Mouse (Mus musculus) limb, embryonic 10.5 days (tissue): ENCODE data around the gene Teddm1a. TPM values are rescaled to one million over a fixed set of nuclear protein-coding genes. Genes with fewer than 3 reads are reported as not detected.

Source experiments
- DNase-seq: peaks from one replicate; pipeline ENCODE4 v3.0.0-alpha.2; 2017; ENCODE audit warnings: low spot score
- H3K27ac ChIP-seq: fragments of 300-500 bp; sonication (generic); 2 replicates; pipeline ENCODE4 v1.5.1; 2016; ENCODE audit warnings: mild to moderate bottlenecking
- H3K27me3 ChIP-seq: fragments of 300-500 bp; sonication (generic); 2 replicates; pipeline ENCODE4 v1.6.1; 2016; ENCODE audit warnings: low read depth, mild to moderate bottlenecking; ENCODE audit not compliant: poor library complexity, severe bottlenecking
- H3K36me3 ChIP-seq: fragments of 300-500 bp; sonication (generic); 2 replicates; pipeline ENCODE4 v1.6.1; 2016; ENCODE audit warnings: mild to moderate bottlenecking, moderate library complexity
- H3K4me1 ChIP-seq: fragments of 300-500 bp; sonication (generic); 2 replicates; pipeline ENCODE4 v1.6.1; 2016
- H3K4me3 ChIP-seq: fragments of 300-500 bp; sonication (generic); 2 replicates; pipeline ENCODE4 v1.5.1; 2016; ENCODE audit warnings: mild to moderate bottlenecking, moderate library complexity
- H3K9me3 ChIP-seq: fragments of 300-500 bp; sonication (generic); replicated peaks from 2 replicates; pipeline ENCODE4 v1.6.1; 2016; ENCODE audit warnings: mild to moderate bottlenecking
- WGBS: fragments of 180-500 bp; shearing (Covaris S2); methylation state at CpG from one replicate; pipeline ENCODE4 v1.1.7; 2016; 5-methylcytosine and 5-hydroxymethylcytosine counted together
- polyA plus RNA-seq: library from polyadenylated mRNA; unstranded; fragments of >200 nt; fragmentation: Nextera tagmentation; extraction: Ambion mirVana; gene quantifications from 2 replicates; pipeline ENCODE4 v1.2.1, GENCODE M21; 2016

Gene Teddm1a
- polyA plus RNA-seq, 1 experiment from 2014 or later = not detected

DNA sequence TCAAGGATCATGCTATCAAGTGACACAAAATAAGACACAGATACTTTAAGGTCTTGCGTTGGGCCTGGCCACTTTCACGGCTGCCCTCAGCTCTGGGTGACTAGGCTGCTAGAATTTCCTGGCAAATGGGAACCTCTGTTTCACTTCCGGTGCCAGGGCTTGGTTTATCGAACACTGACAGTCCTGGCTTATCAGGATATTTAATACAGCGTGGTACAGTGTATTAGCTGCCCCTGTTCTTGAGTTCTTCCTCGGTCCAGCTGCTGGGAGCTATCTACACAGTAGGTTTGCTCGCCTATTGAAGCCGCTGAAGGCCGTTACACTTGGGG lies 18.4 kb downstream of the Teddm1a start:
- H3K9me3 ChIP-seq = no peaks in the 10 kb centered on the region
- H3K27ac ChIP-seq = no peak overlapping the region
- H3K4me1 ChIP-seq = no peaks in the 10 kb centered on the region
- H3K27me3 ChIP-seq = no peaks in the 10 kb centered on the region
- peaks cover 70% of the 10 kb centered on the region for H3K36me3 ChIP-seq
- no peak overlapping the region for H3K4me3 ChIP-seq
- 91% methylated on average over 9 of the region's 9 CpGs for WGBS
- DNase-seq = no peak

DNA sequence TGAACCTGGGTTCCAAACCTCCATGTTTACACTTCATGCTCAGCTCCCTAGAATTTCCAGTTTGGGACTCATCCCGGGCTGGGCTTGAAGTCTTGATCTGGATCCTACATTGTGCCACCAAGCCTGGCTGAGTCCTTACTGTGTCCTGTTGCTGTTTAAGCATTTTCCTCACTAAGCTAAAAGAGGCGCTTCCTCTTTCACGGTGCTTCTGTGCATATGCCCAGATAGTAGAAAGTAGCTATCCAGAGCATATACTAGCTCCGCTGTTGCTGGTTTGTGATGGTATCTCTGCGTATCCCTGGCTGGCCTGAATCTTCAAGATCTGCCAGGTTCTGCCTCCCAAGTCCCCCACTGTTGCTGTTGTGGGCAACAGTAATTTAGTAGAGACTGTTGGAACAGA lies 18.9 kb downstream of the Teddm1a start:
- Histone ChIP-seq H3K9me3 (no peaks in the 10 kb centered on the region), H3K4me1 (no peaks in the 10 kb centered on the region), H3K27me3 (no peaks in the 10 kb centered on the region), H3K36me3 (peaks cover 65% of the 10 kb centered on the region), H3K27ac (no peak overlapping the region), H3K4me3 (no peak overlapping the region)
- 95% methylated on average over 5 of the region's 5 CpGs for WGBS
- no peak for DNase-seq

DNA sequence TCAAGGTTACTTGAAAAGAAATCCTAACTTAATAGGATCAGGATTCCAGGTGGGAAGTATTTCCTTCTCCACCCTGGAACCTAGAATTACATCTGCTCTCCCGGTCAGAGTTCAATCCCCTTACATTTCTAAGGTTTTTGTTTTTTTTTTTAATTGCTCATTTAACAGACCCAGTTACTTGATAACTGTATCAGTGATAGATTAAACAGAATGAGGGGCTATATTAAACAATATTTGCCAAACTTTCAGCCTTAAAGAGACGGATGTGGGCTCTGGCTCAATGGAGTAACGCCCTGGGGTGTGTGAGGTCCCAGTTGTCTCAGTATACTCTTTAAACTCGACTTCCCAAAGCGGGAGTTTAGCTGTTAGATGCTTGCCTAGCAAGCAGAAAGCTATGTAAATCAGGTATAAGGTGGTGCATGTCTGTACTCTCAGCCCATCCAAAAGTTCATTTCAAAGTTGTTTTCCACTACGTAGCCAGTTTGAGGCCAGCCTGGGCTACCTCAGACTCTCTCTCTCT lies 19.8 kb downstream of the Teddm1a start:
- DNase-seq = no peak
- 93% methylated on average over 6 of the region's 6 CpGs for WGBS
- H3K27me3 ChIP-seq = no peaks in the 10 kb centered on the region
- H3K4me1 ChIP-seq = peaks cover 5% of the 10 kb centered on the region
- H3K27ac ChIP-seq = no peak overlapping the region
- H3K9me3 ChIP-seq = no peaks in the 10 kb centered on the region
- H3K4me3 ChIP-seq = no peak overlapping the region
- H3K36me3 ChIP-seq = peaks cover 55% of the 10 kb centered on the region

DNA sequence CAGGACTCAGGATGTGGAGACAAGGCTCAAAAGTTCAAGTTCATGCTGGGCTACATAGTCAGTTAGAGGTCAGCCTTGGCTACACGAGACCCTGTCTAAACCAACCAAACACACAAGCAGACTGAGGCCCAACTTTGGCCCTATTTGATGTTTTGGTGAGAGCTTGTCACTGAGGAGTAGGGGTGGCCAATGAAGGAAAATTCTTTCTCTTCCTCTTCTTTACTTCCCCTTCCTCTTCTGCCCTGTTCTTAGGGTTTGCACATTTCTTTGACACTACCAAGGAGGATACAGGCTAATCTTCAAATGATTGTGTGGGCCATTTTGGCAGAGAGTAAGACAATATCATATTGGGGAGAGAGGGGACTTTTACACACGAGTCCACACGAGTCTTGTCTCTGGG lies 22.3 kb downstream of the Teddm1a start:
- Histone ChIP-seq H3K36me3 (peaks cover 30% of the 10 kb centered on the region), H3K27ac (no peak overlapping the region), H3K27me3 (no peaks in the 10 kb centered on the region), H3K4me3 (no peak overlapping the region), H3K9me3 (no peaks in the 10 kb centered on the region), H3K4me1 (peaks cover 5% of the 10 kb centered on the region)
- WGBS = 94% methylated on average over 3 of the region's 3 CpGs
- DNase-seq = no peak

DNA sequence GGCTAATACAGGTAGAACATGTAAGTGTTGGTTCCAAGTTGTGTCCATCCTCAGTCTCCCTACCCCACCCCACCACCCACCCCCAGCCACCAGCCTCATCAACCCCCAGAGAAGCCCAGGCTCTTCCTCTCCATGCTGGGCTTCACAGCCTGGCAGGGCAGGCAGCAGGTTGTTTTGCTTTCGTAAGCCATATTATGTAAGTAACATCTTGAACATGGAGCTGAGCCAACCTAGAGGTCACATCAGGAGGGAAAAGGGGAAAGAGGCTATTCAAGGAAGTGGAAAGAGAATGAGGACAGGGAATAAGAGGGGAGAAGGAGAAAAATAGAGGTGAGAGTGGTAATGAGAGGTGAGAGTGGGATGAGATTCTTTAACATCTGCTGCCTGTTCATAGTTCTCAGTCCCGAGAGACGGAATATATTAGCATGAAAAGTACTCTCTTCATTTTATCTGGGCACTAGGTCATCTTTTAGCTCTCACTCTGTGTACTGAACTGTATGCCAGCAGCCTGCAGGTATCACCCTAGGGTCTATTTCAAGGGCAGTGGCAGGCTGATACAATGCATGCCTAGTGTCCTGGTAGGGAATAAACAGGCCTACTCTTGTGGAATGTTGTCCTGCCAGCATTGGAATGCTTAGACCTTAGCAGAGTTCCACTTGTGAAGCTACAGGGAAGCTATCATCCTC lies 27.1 kb downstream of the Teddm1a start:
- H3K27ac ChIP-seq = no peak overlapping the region
- no peak overlapping the region for H3K4me3 ChIP-seq
- H3K36me3 ChIP-seq = no peaks in the 10 kb centered on the region
- H3K9me3 ChIP-seq = no peaks in the 10 kb centered on the region
- 91% methylated on average over 3 of the region's 3 CpGs for WGBS
- peaks cover 10% of the 10 kb centered on the region for H3K4me1 ChIP-seq
- H3K27me3 ChIP-seq = no peaks in the 10 kb centered on the region
- DNase-seq = no peak

DNA sequence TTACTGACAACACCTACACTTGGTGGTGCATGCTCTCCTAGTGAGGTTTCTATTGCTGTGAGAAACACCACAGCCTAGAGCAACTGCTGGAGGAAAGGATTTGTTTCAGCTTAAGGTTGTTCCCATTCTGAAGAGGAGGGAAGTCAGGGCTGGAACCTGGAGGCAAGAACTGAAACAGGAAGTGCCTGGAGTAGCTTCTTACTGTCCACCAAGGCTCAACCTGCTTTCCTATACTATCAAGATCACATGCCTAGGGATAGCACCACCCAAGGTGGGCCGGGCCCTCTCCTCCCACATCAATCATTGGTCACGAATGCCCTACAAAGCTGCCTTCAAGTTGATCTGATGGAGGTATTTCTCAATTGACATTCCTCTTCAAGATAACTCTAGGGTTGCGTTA lies 30.1 kb downstream of the Teddm1a start:
- no peaks in the 10 kb centered on the region for H3K36me3 ChIP-seq
- H3K4me3 ChIP-seq = no peak overlapping the region
- 94% methylated on average over 3 of the region's 3 CpGs for WGBS
- no peak for DNase-seq
- H3K27ac ChIP-seq = no peak overlapping the region
- no peaks in the 10 kb centered on the region for H3K27me3 ChIP-seq
- peaks cover 5% of the 10 kb centered on the region for H3K4me1 ChIP-seq
- H3K9me3 ChIP-seq = no peaks in the 10 kb centered on the region

DNA sequence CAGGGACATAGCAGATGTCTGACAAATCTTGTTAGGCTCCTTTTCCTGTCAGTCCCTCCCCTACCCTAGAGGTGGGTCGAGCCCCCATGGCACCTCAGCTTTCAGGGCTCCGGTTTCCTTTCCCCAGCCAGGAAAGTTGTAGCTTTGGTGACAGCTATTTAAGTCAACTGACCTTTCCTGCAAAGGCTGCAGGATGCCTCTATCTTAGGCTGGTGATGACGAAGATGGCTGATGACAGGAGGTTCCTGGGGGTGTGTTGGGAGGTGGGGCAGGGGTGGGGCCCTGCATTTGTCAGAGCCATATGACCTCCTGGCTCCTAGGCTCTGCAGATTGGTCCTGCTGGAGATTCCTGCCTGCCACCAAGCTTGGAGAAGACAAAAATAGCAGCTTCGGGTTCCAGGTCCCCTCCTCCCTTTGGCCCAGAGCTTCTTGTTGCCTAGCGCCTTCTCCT lies 31.1 kb downstream of the Teddm1a start:
- Histone ChIP-seq H3K4me1 (peaks cover 5% of the 10 kb centered on the region), H3K27me3 (no peaks in the 10 kb centered on the region), H3K9me3 (no peaks in the 10 kb centered on the region), H3K4me3 (no peak overlapping the region), H3K27ac (no peak overlapping the region), H3K36me3 (no peaks in the 10 kb centered on the region)
- DNase-seq = no peak
- 33% methylated on average over 5 of the region's 5 CpGs for WGBS

DNA sequence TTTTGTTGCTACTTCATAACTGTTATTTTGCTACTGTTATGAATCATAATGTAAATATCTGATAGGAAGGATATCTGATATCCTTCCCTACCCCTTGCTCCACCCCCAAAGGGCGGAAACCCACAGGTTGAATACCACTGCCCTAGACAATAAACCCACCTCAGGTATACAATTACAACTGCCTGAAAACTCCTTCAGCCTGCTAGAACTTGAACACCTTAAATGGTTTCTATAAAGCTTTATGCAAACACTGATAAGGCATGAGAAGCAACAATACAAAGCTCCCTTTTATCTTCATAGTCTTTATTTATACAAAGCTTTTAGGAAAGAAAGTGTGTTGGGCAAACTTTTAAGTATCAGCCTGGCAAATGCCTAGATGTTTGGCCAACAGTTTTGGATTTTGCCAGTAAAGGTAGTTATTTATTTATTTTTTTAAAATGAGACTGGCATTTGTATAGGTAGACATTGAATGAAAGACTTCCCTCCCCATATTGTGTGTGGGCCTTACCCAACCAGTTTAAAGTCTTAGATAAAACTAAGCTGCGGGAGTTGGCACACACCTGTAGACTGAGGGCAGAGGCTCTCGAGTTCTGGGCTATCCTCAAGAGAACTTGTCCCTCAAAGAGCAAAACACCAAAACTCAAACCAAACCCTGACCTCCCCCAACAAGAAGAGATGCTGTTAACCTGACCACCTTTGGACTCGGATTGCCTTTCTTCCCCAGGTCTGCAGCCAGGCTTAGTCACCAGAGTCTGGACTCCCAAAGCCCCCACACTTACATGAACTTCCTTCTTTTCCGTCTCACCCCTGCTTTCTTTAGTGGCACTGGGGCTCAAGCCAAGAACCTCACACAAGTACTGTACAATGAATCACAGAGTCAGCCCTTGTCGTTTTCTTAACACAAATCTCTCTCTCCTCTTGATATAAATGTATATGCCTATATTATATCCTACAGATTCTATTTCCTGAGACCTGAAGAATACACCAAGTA lies 33.1 kb downstream of the Teddm1a start:
- no peaks in the 10 kb centered on the region for H3K27me3 ChIP-seq
- no peaks in the 10 kb centered on the region for H3K9me3 ChIP-seq
- no peaks in the 10 kb centered on the region for H3K36me3 ChIP-seq
- H3K27ac ChIP-seq = no peak overlapping the region
- no peak for DNase-seq
- WGBS = 86% methylated on average over 6 of the region's 6 CpGs
- peaks cover 5% of the 10 kb centered on the region for H3K4me1 ChIP-seq
- H3K4me3 ChIP-seq = no peak overlapping the region

DNA sequence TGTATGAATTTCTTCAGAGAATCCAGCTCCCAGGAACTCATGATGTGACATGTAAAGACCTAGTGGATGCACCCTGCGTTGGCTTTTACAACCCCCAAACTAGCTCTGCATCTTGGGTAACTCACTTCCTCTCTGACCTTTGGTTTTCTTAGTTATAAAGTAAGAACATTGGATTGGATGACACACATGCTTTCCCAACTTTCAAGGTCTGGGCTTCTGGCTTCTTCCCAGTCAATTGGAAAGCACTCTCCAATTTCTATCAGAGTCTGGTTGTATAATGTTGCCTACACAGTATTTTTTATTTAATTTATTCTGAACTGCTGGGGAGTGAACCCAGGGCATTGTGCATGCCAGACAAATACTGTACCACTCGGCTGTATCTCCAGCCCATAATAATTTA lies 38.9 kb downstream of the Teddm1a start:
- Histone ChIP-seq H3K9me3 (no peaks in the 10 kb centered on the region), H3K27ac (no peak overlapping the region), H3K36me3 (no peaks in the 10 kb centered on the region), H3K27me3 (no peaks in the 10 kb centered on the region), H3K4me3 (no peak overlapping the region), H3K4me1 (no peaks in the 10 kb centered on the region)
- 89% methylated on average over 2 of the region's 2 CpGs for WGBS
- DNase-seq = no peak

DNA sequence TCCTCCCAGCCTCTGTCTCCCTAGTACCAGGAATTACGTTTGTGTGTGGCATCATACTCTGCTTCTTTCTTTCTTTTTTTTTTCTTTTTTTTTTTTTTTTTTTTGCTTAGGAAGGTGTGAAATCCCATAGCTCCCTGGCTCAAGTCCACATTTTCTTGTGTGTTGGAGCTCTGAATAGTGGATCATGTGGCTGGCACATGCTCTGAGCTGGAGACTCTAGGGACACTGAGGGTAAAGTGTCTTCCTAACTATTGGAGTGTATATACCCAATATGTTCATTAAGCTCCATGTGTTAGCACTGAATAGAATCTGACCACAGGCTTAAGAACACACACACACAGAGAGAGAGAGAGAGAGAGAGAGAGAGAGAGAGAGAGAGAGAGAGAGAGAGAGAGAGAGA lies 42.2 kb downstream of the Teddm1a start:
- Histone ChIP-seq H3K4me1 (no peaks in the 10 kb centered on the region), H3K27ac (no peak overlapping the region), H3K9me3 (no peaks in the 10 kb centered on the region), H3K27me3 (no peaks in the 10 kb centered on the region), H3K4me3 (no peak overlapping the region), H3K36me3 (no peaks in the 10 kb centered on the region)
- WGBS = 70% methylated on average over 1 of the region's 1 CpGs
- no peak for DNase-seq

DNA sequence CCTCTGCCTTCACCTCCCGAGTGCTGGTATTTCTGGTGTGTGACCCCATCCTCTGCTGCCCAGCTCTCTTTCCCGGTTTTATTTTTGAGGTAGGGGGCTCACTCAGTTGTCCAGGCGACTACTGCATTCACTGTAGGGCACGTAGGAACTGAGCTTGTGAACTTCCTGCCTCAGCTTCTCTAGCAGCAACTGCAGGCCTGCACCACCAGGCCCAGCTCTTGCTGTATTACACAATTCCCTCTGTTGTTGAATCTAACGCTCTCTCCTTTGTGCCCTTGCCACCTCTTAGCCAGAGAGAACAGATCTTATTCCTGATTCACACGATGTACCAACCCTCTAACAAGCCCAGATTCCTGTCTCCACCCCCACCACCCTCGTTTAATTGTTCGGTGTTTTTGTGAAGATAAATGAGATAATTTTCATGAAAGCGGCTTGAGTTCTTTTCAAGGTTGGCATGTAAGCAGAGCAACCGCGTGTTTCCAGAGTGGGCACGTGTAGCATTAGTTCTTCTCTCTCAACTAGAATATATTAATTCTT lies 44.4 kb downstream of the Teddm1a start:
- Histone ChIP-seq H3K27me3 (no peaks in the 10 kb centered on the region), H3K27ac (peak overlapping the region; percentile 14; the same call in 1 of the 2 replicates), H3K36me3 (no peaks in the 10 kb centered on the region), H3K4me3 (no peak overlapping the region), H3K4me1 (no peaks in the 10 kb centered on the region), H3K9me3 (no peaks in the 10 kb centered on the region)
- no peak for DNase-seq
- WGBS = 87% methylated on average over 12 of the region's 12 CpGs

DNA sequence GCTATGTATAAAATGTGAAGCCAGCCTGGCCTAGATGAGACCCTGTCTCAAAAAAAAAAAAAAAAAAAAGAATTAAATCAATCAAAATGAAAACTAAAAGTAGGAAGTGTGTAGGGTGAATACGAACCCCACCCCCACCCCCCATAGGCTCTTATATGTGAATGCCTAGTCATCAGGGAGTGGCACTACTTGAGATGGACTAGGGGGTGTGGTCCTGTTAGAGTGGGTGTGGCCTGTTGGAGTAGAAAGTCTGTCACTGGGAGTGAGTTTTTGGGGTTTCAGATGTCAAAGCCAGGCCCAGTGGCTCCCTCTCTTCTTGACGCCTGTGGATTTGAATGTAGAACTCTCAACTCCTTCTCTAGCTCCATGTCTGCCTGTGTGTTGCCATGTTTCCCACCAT lies 45.5 kb downstream of the Teddm1a start:
- Histone ChIP-seq H3K27ac (no peak overlapping the region), H3K27me3 (no peaks in the 10 kb centered on the region), H3K9me3 (no peaks in the 10 kb centered on the region), H3K36me3 (no peaks in the 10 kb centered on the region), H3K4me3 (no peak overlapping the region), H3K4me1 (no peaks in the 10 kb centered on the region)
- DNase-seq = no peak
- WGBS = 96% methylated on average over 2 of the region's 2 CpGs

DNA sequence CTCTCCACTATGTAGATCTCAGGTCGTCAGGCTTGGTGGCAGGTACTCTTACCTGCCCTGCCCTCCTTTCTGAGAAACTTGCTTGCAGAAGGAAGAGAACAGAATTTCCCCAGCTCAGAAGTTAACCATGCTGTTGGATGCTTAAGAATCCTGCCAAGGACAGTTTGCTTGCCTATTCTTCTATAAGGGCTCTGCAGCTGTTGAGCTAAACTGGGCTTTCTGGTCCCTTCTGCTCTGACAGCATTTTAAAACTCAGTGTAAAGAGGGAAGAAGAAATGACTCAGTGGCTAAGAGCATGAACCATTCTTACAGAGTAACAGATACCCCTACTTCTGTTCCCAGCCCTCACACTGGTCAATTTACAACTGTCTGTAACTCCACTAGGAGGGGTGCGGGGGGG lies 49.4 kb downstream of the Teddm1a start:
- Histone ChIP-seq H3K9me3 (no peaks in the 10 kb centered on the region), H3K27ac (no peak overlapping the region), H3K36me3 (no peaks in the 10 kb centered on the region), H3K4me1 (no peaks in the 10 kb centered on the region), H3K27me3 (no peaks in the 10 kb centered on the region), H3K4me3 (no peak overlapping the region)
- no peak for DNase-seq
- 83% methylated on average over 2 of the region's 2 CpGs for WGBS
